Mouse (Mus musculus) layer of hippocampus, adult 18-20 months (tissue): ENCODE data around the gene Acox3. TPM values are rescaled to one million over a fixed set of nuclear protein-coding genes. Genes with fewer than 3 reads are reported as not detected.

Experiments
- DNase-seq, 2 experiments: peaks; one replicate each; pipeline ENCODE4 v3.0.0; 2022; ENCODE audit warnings: low spot score in 2 of 2
- total RNA-seq, 2 experiments: library from RNA; stranded (reverse); gene quantifications; 2 replicates each; pipeline ENCODE4 v1.2.3; 2021

Acox3 gene
- total RNA-seq, 2 experiments from 2014 or later = 26.5 to 29.4 TPM

- no peak for DNase-seq
Measured at GRCm38 (mm10) chr5:35610381-35610780, 27.5 kb downstream of the Acox3 start.

GRCm38 (mm10) chr5:35611170-35611569 is 28.3 kb downstream of the Acox3 start:
- no peak for DNase-seq

DNA sequence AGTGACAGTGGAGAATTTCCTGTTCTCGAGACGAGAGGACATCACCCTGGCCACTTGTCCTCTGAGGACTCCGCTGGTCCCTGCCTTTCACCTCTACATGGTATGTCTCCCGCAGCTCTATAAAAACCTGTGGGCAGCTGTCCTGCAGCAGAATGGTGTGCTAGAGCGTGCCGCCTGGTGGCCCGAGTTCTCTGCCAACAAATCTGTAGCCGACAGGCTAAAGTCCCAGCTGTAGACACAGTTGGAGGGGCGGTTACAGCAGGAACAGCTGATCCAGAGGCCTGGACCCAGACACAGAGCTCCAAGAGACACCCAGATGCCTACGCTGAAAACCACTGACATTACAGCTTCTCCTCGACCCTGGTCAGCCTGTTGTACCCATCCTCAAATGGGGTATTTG is 29.1 kb downstream of the Acox3 start:
- DNase-seq = peak in 1 of 2 experiments; percentile 30

GRCm38 (mm10) chr5:35612722-35613121 is 29.9 kb downstream of the Acox3 start:
- no peak for DNase-seq

GRCm38 (mm10) chr5:35616943-35617342 is 34.1 kb downstream of the Acox3 start:
- no peak for DNase-seq

- peak in 1 of 2 experiments; percentile 17 for DNase-seq
Measured at GRCm38 (mm10) chr5:35621114-35621513, 38.3 kb downstream of the Acox3 start.

DNA sequence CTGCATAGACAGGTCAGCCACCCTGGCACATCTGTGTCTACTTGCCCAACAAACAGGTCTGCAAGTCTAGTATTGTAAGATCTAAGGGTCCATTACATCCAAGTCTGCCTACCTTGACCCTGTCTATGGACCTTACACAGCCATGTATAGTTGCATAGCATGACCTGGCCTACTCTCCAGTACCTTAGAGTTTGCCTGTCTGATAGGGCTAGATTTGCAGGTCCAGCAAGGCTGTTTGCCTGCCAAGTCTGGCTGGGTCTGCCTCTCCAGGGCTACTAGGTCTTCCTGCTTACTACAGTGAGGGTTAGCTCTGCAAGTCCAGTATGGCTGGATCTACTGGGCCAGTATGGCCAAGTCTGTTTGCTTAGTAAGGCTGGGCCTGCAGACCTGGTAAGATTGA is 41.0 kb downstream of the Acox3 start:
- DNase-seq = no peak

- DNase-seq = no peak
Measured at GRCm38 (mm10) chr5:35624751-35625239, 42.0 kb downstream of the Acox3 start.

GRCm38 (mm10) chr5:35626408-35626807 is 43.6 kb downstream of the Acox3 start:
- no peak for DNase-seq

- DNase-seq = no peak
Measured at GRCm38 (mm10) chr5:35627307-35627840, 44.5 kb downstream of the Acox3 start.

GRCm38 (mm10) chr5:35628685-35629084 is 45.8 kb downstream of the Acox3 start:
- DNase-seq = peak in 1 of 2 experiments; percentile 63

GRCm38 (mm10) chr5:35629333-35629732 is 46.5 kb downstream of the Acox3 start:
- no peak for DNase-seq

DNA sequence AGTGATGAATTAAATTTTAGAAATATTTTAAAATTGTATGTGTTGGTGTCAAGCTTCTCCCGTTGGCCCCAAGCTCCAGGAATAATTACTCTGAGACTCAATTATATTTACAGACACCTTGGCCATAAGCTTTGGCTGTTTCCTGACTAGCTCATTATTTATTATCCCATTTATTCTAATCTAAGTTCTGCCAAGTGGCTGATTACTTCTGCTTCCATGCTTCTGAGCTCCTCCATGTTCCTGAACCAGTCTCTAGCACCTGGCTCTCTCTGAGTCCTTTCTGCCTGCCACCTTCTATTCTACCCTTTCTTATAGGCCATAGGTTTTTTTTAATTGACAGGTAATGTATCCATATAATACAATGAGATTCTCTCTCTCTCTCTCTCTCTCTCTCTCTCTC is 47.9 kb downstream of the Acox3 start:
- DNase-seq = no peak

DNA sequence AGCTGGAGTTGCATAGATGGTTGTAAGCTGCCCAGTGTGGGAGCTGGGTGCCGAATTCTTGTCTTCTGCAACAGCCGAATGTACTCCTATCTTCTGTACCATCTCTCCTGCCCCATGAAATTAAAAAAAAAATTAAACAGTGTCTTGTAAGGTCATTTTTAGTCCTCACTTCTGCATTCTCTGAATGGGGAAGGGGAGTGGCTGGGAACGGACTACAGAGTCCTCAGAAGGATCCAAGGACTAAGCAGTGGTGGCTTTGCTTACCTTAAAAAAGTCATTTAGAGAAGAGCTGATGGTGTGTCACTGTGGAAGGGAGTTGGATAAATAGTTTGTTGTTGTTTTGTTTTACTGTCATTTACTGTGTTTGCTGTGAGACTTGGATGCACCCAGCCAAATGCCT is 48.4 kb downstream of the Acox3 start:
- no peak for DNase-seq

- no peak for DNase-seq
Measured at GRCm38 (mm10) chr5:35631755-35632154, 48.9 kb downstream of the Acox3 start.

DNA sequence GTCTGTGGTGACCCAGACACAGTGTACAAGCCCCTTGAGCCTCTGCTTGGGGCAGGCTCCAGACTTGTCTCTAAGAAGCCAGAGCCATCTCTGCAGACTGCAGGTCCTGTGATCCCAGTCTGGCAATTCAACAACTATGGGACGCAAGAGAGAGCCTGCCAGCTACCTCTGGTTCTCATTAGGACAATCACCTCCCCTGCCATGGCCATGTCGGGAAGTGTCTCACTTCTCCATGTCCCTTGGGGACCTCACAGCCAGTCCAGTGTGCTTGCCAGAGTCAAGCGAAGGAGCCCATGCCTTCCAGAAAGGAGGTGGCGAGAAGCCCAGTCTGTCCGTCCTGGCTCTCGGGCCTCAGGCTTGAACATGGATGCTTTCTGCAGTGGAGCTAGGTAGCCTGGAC is 50.0 kb downstream of the Acox3 start:
- no peak for DNase-seq

DNA sequence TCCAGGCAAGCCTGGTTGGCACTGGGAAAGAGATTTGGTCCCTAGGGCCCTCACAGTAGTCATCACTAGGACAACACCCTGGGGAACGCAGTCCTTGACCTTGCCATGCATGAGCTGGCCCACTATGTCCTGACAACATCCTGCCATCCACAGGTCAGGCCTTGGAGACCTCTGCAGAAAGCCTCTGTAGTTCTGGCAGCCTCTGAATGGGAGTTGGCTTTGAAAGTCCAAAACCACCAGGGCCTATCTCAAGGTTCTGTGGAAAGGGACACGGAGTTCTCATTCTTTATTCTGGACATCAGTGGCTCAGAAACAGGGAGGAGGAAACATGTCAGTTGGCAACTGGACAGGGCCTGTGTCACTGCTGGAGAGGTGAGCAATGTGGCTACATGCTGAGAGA is 53.2 kb downstream of the Acox3 start:
- DNase-seq = no peak

DNA sequence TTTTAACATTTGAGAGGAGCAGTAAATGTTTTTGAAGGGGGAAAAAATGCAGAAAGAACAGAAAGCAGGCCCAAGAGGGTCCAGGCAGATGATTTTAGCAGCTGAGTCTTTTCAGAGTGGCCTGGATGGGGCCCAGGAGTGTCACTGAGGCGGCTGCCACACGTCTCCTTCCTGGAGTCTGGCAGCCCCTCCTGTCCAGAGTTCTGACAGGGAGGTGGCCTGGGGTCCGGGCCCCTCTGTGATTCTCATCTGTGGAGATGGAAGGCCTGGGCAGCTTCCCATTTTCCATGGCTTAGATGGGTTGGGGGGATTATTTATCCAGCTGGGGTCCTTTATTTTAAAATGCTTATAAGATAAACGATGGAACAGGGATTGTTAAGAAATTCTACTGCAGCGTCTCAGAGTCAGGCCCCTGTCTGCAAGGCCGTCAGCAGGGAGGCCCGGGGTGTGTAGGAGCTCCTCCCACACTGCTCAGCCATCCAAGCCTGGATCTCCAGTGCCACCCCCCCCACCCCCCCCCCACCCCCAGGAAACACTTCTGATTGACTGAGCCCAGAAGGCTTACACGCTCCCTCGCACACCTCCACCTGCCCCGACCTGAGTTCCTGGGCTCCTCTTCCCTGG is 59.2 kb downstream of the Acox3 start:
- no peak for DNase-seq

GRCm38 (mm10) chr5:35643401-35644048 is 60.7 kb downstream of the Acox3 start:
- no peak for DNase-seq

DNA sequence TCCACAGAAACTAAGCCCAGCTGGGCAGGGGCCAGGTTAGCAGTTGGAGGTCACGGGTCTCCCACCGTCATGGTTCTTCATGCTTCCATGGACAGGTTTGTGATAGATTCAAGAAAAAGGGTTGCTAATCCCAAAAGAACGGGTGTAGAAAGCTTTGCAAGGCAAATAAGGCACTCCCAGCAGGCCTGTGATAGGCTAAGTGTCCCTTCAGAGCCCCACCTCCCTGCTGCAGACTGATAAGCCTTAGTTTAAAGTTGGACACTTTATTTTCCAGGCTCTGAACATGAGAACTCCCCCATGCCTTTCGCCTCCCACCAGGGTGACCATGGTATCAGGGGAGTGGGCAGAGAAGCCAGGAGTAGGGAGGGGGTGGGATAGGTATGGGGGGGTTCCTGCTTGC is 61.2 kb downstream of the Acox3 start:
- no peak for DNase-seq

GRCm38 (mm10) chr5:35645938-35646493 is 63.2 kb downstream of the Acox3 start:
- DNase-seq = peak; percentile 27 to 57

DNA sequence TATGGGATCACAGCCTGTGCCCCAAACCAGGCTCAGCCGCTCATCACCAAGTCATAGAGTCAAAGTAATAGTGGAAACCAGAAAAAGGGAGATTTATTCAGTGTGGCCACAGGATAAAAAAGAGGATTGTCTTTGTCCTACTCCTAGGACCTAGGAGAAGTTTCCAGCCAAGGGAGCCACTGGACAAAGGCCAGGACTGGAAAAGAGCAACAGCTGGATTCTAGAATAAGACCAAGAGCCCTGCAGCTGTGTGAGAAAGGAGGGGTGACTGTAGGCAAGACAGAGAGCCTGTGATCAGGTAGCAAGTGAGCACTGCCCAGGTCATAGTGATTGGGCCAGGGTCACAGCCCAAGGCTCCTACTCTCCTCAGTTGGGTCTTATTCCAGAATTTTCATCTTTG is 64.1 kb downstream of the Acox3 start:
- no peak for DNase-seq
